Mouse (Mus musculus) R1 (cell line): ENCODE measurements around the gene Bmp2k.

Experiments
- DNase-seq: peaks from one replicate; pipeline ENCODE4 v3.0.0-alpha.2; 2018; ENCODE audit warnings: low read depth, low spot score

Gene Bmp2k

DNA sequence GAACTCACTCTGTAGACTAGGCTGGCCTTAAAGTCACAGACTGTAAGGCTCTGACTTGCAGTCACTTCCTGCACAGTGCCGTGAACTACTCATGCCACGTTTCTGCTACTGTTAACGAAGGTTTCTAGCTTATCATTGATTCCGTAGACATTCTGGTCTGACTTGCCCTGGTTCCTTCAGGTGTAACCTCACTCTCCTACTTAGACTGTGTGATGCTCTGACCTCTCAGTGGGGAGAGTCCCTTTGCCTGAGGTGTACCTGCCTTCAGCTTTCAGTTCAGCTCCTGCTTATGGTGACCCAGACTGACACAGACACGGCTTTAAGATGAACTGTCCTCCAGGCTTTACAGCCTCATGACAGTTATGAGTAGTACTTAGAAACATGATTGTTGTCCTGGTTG, 56.7 kb downstream of the Bmp2k start:
- DNase-seq: no peak

DNA sequence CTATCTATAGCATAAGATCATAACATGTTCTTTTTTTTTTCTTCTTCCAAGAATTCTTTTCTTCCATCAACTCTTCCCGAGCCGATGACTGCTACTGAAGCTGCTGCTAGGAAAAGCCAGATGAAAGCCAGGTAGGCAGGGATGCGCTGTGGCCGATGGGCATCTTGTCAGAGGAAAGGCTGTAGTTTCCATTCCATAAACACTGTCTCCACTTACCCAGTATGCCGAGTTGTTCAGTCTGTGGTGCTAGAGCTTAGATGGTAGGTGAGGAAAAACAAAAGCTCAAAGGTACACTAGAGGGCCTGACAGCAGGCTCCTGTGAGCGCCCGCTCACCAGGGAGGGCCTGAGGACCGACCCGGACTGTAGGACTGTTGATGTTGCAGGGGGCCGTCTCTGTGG, 57.3 kb downstream of the Bmp2k start:
- no peak for DNase-seq

DNA sequence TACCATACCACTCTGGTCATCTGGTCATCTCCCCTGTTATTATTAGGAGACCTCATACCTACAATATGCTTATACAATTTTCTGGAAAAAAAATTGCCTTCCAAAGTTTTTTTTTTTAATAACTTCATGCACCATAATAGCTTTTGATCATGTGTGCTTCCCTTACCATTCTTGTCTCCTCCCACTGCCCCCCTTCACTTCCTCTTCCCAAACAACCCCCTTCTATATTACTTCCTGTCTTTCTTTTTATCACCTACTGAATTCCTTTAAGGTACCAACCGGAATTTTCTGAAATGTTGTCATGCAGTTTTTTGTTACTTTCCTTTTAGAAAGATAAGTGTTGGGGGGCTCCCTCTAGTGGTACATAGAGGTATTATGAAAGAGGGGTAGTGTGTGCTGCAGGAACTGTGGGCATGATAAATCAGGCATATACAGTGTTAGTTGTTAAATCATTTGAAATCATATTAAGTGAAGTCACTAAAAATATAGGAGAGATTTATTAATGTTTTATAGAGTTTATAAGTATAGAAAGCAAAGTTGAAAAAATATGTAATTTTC, 58.1 kb downstream of the Bmp2k start:
- DNase-seq: peak; percentile 61

DNA sequence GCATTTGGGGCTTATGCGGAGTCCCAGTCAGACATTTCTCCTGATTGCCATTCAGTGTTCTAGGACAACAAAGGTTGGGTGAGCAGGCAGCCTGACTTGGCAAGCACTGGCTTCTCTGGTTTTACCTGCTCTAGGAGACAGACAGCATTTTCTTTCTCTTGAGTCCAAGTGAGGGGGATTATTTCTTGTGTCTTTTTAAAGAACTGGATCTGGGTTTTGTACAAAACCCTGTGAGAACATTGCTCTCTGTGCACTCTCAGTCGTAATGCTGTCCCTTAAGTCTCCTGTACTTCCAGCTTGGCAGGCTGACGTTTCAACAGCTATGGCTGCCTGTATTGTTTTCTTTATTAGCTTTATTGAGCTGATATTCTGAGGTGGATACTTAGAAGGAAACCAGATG, 58.9 kb downstream of the Bmp2k start:
- no peak for DNase-seq

DNA sequence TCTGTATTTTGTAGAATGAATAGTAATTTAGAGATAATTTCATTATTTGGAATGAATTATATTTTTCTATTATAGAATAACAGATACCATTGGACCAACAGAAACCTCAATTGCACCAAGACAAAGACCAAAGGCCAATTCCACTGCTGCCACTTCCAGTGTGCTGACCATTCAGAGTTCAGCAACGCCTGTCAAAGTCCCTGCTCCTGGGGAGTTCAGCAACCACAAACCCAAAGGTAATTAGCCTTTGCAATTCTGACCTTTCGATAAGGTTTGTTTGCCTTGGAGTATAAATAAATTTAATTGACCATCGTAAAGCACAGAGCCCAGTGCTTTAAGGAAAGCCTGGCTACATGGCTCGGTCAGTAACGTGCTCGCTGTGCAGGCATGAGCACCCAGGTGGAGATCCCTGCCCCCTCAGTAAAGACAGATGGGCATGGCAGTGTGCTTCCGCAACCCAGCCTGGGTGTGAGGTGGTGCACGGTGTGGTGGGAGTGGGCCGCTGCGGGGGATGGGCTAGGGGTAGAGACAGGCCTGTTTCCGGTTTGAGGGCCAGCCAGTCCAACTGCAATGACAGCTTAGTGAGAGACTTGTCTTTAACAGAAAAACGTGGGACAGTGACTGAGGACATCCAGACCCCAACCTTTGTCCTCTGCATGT, 59.4 kb downstream of the Bmp2k start:
- no peak for DNase-seq

DNA sequence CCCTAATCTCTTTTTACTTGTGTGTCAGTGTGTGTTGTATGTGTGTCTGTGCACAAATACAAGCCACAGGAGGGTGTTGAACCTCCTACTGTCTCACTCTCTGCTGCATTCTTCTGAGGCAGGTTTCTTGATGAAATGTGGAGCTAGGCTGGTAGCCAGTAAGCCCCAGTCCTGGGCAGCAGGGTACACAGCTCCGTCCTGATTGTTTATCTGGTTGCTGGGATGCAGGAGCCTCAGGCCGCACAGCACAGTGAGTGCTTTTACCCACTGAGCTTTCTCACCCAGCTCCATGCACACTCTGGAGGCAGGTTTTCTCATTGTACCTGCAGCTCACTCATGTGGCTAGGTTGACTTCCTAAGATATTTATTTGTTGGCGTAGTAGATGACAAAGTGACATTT, 63.4 kb downstream of the Bmp2k start:
- no peak for DNase-seq

DNA sequence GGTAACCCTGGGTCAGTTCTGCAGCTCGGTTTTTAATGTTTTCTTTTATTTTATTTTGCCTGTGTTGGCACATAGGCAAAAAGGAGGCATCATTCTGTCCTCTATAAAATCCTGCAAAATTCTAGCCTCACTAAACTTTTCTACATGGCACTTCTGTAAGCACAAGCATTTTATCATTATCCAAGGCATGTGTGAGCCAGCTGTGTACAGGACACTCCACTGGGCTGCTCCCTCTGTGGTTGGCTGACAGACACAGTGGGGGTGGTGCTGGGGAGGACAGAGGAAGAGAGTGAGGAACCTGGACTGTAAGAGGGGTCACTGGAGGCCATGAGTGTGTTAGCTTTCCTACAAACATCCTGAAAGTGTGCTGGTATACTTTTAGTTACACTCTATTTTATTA, 64.6 kb downstream of the Bmp2k start:
- no peak for DNase-seq

DNA sequence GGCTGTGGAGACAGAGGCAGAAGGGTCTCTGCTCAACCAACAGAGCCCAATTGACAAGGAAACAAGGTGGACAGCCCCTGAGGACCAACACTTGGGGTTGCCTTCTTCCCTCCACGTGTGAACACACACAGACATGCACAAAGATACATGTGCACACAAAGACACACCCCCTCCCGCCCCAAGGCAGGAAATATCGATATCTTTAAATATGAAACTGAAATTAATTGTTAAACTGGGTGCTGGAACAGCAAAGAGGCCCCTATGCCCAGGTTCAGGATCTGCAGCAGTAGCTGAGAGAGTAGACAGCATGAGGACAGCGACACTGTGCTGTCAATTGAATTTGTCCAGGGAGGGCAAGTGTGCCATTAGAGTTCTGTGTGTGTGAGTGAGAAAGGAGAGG, 68.3 kb downstream of the Bmp2k start:
- no peak for DNase-seq

DNA sequence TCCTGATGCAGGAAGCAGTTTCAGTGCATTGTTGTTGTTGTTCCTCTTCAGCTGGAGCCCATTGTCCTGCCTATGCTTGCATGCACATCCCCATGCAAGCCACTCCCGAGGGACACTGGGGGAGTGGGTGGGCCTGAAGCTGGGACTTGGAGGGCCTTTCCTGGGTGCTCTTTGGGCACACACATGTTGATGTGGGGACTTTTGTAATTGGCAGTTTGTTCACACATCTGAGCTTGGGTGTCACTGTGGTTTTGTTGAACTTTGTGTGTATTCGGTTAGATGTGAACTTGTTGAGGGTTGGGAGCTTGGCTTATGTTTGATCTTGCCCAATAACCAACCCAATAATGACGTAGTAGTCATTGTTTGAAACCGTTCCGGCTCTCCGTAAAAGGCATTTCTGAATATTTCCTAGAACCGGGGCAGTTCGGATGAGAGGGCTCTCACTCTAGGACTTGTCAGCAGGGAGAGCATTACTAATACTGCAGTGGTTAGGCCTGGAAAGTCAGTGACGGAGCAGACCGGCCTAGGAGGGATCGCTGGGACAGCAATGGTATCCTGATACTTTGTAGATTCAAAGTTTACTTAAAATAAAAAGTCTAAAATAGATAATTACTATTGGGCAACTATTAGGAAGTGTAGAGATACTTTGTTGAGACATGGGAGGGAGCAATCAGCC, 78.1 kb downstream of the Bmp2k start:
- DNase-seq: no peak

DNA sequence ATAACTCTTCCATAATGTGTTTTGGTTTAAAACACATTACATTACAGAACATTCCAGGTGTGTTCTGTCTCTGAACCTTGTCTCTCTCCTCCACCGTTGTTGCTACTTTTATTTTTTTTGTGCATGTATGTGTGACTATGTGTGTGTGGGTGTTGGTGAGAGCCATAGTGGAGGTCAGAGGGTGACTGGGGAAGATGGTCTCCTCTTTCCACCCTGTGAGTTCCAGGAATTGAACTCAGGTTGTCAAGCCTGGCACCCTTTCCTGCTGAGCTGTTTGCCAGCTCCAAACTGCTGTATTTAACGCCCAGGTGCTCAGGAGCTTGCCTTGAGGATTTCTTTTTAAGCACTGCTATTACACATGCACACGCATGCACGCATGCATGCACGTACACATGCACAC, 78.7 kb downstream of the Bmp2k start:
- DNase-seq: no peak

DNA sequence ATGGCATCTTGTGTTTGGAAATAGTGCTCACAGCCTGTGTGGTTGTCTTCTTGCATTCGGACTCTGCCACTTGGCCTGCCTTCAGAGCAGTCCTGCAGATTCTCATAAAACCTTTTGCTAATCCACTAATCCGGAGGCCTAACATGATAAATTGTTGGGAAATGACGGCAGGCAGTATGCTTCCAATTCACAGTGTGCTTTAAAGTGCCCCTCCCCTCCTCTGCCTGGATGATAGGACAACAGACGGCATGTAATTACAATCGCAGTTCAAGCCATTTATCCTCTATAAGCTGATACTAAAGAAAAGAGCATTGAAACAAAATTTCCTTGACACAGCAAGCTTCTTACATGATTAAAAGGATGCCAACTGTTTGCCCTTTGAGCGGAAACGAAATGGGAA, 80.2 kb downstream of the Bmp2k start:
- no peak for DNase-seq

DNA sequence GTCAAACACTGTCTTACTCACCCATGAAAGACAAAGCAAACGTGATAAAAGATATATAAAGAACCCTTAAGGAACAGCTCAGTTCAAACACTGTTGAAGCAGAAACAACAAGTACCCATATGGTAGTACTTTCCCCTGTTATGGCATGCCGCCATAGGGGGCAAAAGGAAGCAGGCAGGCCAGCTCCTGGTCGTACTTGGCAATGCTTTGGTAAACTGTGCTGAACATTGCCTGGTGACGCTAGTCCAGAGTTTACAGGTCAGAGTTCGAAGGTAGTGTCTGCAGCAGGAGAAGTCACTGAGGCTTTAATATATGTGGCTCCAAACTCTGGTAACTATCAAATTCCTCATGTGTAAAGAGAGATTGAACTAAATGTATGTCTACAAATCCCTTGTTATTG, 81.2 kb downstream of the Bmp2k start:
- DNase-seq: no peak

DNA sequence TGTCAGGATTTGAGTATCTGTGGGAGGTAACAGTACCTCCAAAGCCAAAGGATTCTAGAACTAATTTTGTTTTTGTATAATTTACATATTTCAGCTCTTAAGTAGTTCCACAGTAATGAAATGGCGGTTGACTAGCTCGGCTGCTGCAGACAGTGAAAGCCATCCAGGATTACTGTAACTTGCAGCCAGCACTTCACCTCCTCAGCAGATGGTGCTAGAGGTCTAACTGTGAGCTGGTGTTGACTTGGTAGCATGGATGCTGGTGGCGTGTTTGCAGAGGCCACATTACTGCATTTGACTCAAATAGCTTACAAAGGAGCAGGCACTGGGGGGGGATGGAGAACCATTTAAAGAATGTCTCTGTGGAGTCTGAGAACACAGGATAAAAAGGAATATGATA, 84.0 kb downstream of the Bmp2k start:
- no peak for DNase-seq

DNA sequence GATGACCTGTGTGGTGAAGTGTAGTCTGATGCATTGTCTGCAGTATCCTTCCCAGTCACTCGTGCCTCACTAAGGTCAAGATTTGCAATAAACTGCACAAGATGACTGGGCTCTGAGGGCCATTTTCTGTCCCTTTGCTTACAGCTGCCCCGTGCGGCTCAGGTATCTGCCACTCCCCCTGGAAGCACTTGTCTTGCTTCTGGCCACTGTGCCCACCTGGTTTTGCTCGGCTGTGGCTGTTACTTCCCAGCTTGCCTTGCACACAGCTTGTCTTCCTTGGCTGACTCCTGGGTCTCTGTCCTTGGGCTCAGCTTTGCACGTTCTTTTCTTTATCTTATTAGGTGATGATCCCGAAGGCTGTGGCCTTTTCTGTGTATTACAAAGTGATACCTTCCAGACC, 86.2 kb downstream of the Bmp2k start:
- no peak for DNase-seq

DNA sequence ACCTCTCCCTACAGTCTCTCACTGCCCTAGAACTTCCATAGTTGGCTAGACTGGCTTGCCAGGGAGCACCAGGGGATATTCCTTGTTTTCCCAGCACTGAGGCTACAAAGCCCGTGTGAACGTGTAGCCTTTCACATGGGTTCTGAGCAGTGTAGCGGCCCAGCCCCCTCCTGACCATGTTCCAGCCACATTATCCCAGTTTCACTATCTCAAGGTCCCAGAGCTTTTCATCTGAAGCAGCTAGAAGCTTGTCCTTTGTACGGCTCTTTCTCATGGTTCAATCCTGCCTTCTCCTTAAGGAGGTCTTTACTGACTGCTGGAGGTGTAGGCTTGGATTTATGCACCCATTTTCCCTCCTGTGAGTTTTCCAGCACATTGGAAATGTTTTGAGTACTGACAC, 87.1 kb downstream of the Bmp2k start:
- no peak for DNase-seq

DNA sequence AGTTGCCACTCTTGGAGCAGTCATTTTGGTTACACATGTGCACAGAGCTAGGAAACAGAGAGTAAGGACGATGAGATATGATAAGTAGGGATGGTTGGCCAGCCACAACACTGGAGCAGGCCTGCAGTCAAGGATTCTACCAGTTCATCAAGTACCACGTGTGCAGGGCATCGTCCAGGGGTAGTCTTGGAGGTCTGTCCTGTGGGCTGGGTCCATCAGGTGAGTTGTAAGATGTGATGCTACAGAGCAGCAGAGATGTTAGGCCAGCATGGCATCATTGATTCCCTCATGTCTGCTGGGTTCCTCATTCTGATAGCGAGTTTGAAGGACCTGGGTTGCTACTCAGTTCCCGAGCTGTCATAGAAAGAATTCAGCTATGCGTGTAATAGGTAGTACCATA, 87.6 kb downstream of the Bmp2k start:
- no peak for DNase-seq

DNA sequence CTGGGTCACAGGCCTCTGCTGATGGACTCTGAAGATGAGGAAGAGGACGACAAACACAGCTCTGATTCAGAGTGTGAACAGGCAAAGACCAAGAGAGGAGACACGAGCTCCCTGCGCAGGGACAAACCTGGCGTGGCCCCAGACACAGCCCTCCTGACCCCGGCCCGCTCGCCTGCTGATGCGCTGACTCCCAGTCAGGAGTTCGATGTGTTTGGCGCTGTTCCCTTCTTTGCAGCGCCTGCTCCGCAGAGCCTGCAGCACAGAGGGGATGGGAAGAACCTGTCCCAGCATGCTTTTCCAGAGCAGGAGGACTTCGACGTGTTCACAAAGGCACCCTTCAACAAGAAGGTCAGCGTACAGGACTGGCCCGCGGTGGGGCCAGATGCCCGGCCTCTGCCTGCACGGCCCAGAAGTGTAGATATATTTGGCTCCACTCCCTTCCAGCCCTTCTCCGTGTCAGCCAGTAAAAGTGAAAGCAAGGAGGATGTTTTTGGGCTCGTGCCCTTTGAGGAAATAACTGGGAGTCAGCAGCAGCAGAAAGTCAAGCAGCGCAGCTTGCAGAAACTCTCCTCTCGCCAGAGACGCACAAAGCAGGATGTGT, 89.6 kb downstream of the Bmp2k start:
- DNase-seq: peak; percentile 44

DNA sequence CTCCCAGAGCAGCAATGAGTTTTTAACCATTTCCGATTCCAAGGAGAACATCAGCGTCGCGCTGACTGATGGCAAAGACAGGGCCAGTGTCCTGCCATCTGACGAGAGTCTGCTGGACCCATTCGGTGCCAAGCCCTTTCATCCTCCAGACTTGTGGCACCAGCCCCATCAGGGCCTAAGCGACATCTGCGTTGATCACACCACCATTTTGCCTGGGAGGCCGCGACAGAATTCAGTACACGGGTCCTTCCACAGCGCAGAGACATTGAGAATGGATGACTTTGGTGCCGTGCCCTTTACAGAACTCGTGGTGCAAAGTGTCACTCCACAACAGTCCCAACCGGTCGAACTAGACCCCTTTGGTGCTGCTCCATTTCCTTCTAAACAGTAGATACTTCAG, 90.3 kb downstream of the Bmp2k start:
- no peak for DNase-seq

DNA sequence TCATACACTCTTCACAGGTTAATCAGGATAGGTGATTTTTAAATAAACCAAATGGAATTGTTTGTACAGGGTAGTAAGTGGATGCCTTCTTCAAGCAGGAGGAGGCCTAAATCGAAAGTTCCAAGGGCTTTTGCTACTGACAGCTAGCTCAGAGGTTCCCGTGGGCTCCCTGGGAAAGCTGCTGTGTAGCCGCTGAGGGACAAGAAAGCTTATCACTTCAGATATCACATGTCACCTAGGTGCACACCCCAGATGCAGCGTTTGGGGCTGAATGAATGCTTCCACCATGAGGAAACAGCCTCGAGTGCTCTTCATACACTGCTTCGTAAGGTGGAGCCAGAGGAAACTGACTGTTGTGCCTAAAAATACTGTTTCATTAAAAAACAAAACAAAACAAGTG, 90.7 kb downstream of the Bmp2k start:
- DNase-seq: no peak

DNA sequence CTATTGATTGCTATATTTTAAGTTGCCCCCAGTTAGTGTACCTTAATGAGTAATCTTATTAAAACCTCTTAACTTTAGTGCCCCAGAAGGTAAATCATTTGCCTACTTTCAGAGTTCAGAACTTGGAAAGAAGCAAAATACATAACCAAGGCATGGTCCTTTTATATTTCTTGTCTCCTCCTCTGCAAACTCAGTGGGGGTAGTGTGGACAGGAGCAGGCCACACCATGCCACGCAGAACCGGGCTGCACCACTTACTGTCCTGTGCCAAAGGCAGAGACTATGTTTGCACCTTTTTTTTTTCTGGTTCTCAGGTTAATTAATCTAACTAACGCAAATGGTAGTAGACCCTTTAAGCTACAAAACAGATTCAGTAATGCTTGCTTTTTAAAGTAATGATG, 91.9 kb downstream of the Bmp2k start:
- no peak for DNase-seq

DNA sequence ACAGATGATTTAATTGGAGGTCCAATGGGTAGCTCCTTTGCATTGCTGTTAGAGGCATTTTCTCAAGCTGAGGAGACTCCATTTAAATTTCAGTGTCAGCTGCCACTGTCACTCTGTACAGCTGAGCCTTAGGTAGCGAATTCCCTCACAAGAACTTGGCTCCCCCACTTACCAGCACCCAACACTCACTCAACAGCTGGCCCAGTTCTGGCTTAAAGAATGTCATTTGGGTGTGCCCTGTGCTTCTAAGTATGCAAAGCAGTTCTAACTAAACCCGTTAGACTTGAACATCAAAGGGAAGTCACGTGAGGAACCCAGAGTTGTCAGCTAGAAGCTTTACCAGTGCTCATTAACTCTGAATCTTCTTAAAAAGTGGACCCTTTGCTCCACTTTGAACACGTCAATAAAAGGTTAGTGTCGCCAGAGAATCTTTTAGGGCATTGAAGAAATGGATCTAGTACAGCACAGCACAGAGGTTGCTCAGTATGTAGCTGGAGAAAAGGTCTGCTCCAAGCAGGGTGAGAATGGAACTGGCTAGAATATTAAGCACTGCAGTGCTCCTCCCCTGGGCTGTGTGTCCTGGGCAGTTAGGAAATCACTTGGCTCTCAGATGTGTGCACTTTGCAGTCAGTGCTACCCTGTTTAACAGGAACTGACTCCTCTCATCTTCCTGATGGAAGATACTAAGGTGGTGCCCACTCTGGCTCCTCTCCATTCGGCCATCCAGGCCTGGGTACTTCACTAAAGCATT, 92.7 kb downstream of the Bmp2k start:
- peak; percentile 92 for DNase-seq

DNA sequence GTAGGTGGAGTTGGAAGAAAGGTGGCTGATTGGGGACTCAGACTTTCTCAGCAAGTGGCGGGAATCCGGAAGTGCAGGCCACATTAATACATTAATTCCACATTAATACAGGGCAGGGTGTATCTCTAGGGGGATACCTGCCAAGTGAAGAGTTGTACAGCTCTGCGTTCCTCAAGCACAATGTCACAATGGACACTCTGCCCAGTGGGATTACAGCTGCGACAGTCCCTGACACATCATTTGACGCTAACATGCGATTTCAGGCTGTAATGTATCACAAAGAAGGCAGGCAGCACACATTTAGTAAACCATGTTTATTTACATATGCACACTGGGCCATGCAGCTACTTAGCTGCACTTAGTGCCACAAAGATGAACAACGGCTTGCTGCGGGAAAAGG, 95.5 kb downstream of the Bmp2k start:
- no peak for DNase-seq
